Mouse (Mus musculus) CD4-positive, CD25-positive, alpha-beta regulatory T cell, adult 4 months (primary cell): ENCODE results near the gene Pigl. TPM values are rescaled to one million over a fixed set of nuclear protein-coding genes. Genes with fewer than 3 reads are reported as not detected.

Experiments used
- ATAC-seq: one replicate; pipeline ENCODE4 v1.8.0; 2017
- polyA plus RNA-seq, 2 experiments: library from polyadenylated mRNA; unstranded; fragments of 100-300 nt; shearing (Covaris generic); gene quantifications; one replicate each; pipeline ENCODE4 v1.2.1; 2017

The Pigl gene
- polyA plus RNA-seq, 2 experiments from 2014 or later: 9.2 to 13.9 TPM

GRCm38 (mm10) chr11:62560463-62561016 lies 102.3 kb downstream of the Pigl start:
- no peak for ATAC-seq

GRCm38 (mm10) chr11:62563590-62563989 lies 105.3 kb downstream of the Pigl start:
- no peak for ATAC-seq

Other genes starting within 250 kb of the Pigl start
- not detected for gene Adora2b, start 209.5 kb upstream of the Pigl start, polyA plus RNA-seq
- 1 to 10 TPM; 9.6 to 9.7 TPM for gene Zswim7, start 177.1 kb upstream of the Pigl start, polyA plus RNA-seq
- gene Ttc19, start 177.0 kb upstream of the Pigl start, polyA plus RNA-seq: 10 to 100 TPM; 11.0 to 11.6 TPM
- gene Ncor1, start 81 bp downstream of the Pigl start, polyA plus RNA-seq: 100 to 1,000 TPM; 170 to 205 TPM
- 1 to 10 TPM in 1 of 2 experiments, under 1 TPM in 1; 0.74 to 2.3 TPM for gene Cenpv, start 80.8 kb downstream of the Pigl start, polyA plus RNA-seq
- gene Ubb, start 92.7 kb downstream of the Pigl start, polyA plus RNA-seq: 1,000 to 10,000 TPM; 5,826 to 7,831 TPM
- 10 to 100 TPM; 65.8 to 93.5 TPM for gene Trpv2, start 116.0 kb downstream of the Pigl start, polyA plus RNA-seq
- gene Lrrc75a, start 190.1 kb downstream of the Pigl start, polyA plus RNA-seq: 1 to 10 TPM; 1.9 to 4.6 TPM
- gene Mmgt2, start 190.2 kb downstream of the Pigl start, polyA plus RNA-seq: 10 to 100 TPM; 42.9 to 59.1 TPM